Mouse (Mus musculus) forebrain, postnatal 0 days (tissue): ENCODE measurements around the gene Adprhl2. TPM values are rescaled to one million over a fixed set of nuclear protein-coding genes. Genes with fewer than 3 reads are reported as not detected.
A peak's percentile ranks its signal among the peaks of the same experiment; 100 is the strongest.

Experiments
- ATAC-seq: fragments of 200-750 bp; cut with Nextera tagmentation; 2 replicates; pipeline ENCODE4 v1.8.0; 2017; ENCODE audit warnings: mild to moderate bottlenecking, moderate library complexity
- DNase-seq: peaks from one replicate; pipeline ENCODE4 v3.0.0-alpha.2; 2015
- H3K27ac ChIP-seq: fragments of 300-500 bp; sonication (generic); 2 replicates; pipeline ENCODE4 v1.5.1; 2014; ENCODE audit warnings: low read depth, mild to moderate bottlenecking, antibody characterized with exemption, low read length, moderate library complexity, mixed read lengths
- H3K27me3 ChIP-seq: fragments of 300-500 bp; sonication (generic); 2 replicates; pipeline ENCODE4 v1.6.1; 2014; ENCODE audit warnings: mild to moderate bottlenecking, low read length, mixed read lengths; ENCODE audit not compliant: insufficient read depth
- H3K36me3 ChIP-seq: fragments of 300-500 bp; sonication (generic); 2 replicates; pipeline ENCODE4 v1.6.1; 2014; ENCODE audit warnings: mild to moderate bottlenecking, moderate library complexity; ENCODE audit not compliant: insufficient read depth
- H3K4me1 ChIP-seq: fragments of 300-500 bp; sonication (generic); 2 replicates; pipeline ENCODE4 v1.6.1; 2014; ENCODE audit warnings: antibody characterized with exemption; ENCODE audit not compliant: insufficient read depth
- H3K4me2 ChIP-seq: fragments of 300-500 bp; sonication (generic); 2 replicates; pipeline ENCODE4 v1.6.1; 2014; ENCODE audit warnings: low read depth, mild to moderate bottlenecking, moderate library complexity
- H3K4me3 ChIP-seq: fragments of 300-500 bp; sonication (generic); 2 replicates; pipeline ENCODE4 v1.5.1; 2014; ENCODE audit warnings: low read depth, low read length, mixed read lengths
- H3K9ac ChIP-seq: fragments of 300-500 bp; sonication (generic); 2 replicates; pipeline ENCODE4 v1.6.1; 2014; ENCODE audit warnings: mild to moderate bottlenecking
- H3K9me3 ChIP-seq: fragments of 300-500 bp; sonication (generic); 2 replicates; pipeline ENCODE4 v1.6.1; 2016; ENCODE audit warnings: low read length
- CTCF ChIP-seq: sonication (generic); IDR thresholded peaks from 2 replicates; pipeline ENCODE4 v1.5.1; 2016; ENCODE audit warnings: antibody characterized with exemption, control low read depth, low read depth
- WGBS: fragments of 180-500 bp; shearing (Covaris S2); extraction: QIAGEN DNeasy Blood & Tissue Kit; methylation state at CpG from one replicate; pipeline ENCODE4 v1.1.7; 2014; 5-methylcytosine and 5-hydroxymethylcytosine counted together
- polyA plus RNA-seq: library from polyadenylated mRNA; unstranded; fragments of >200 nt; fragmentation: Nextera tagmentation; extraction: Ambion mirVana; gene quantifications from 2 replicates; pipeline ENCODE4 v1.2.1, GENCODE M21; 2015
- total RNA-seq: library from RNA; depleted of rRNA; stranded (reverse); fragments of >200 nt; gene quantifications from 2 replicates; pipeline ENCODE4 v1.2.3, GENCODE M21; 2014

Adprhl2 gene
- total and polyA plus RNA-seq, 2 experiments from 2014 or later: 74.8 to 77.8 TPM

- WGBS: 27% methylated on average over 6 of the region's 6 CpGs
- H3K4me3 ChIP-seq: no peak overlapping the region
- H3K36me3 ChIP-seq: no peaks in the 10 kb centered on the region
- no peak overlapping the region for H3K27ac ChIP-seq
- no peak overlapping the region for H3K4me2 ChIP-seq
- ATAC-seq (no peak), DNase-seq (no peak)
- no peaks in the 10 kb centered on the region; the same call in 1 of the 2 replicates for H3K4me1 ChIP-seq
- H3K9ac ChIP-seq: no peak overlapping the region
- TF ChIP-seq CTCF: peak; percentile 17; the same call in 1 of the 2 replicates
- no peaks in the 10 kb centered on the region for H3K27me3 ChIP-seq
- no peaks in the 10 kb centered on the region for H3K9me3 ChIP-seq
Measured at GRCm38 (mm10) chr4:126326036-126326435, 4.5 kb upstream of the Adprhl2 start.

GRCm38 (mm10) chr4:126325281-126325861, 3.9 kb upstream of the Adprhl2 start, which contains the start of gene Tekt2:
Gene Tekt2 (minus strand): TSS chr4:126325688.
- ATAC-seq (no peak), DNase-seq (no peak)
- Histone ChIP-seq H3K4me1 (peaks cover 6% of the 10 kb centered on the region), H3K27ac (peak within 1 kb of the TSS; percentile 45; the same call in 1 of the 2 replicates), H3K4me2 (peak within 1 kb of the TSS; percentile 21; the same call in 1 of the 2 replicates), H3K9ac (no peak within 1 kb of the TSS; the same call in 1 of the 2 replicates), H3K4me3 (no peak within 1 kb of the TSS), H3K27me3 (no peaks in the 10 kb centered on the region), H3K9me3 (no peaks in the 10 kb centered on the region), H3K36me3 (no peaks in the 10 kb centered on the region)
- 12% methylated on average over 23 of the region's 23 CpGs for WGBS
- TF ChIP-seq CTCF: no peak

GRCm38 (mm10) chr4:126324861-126325260, 3.4 kb upstream of the Adprhl2 start:
- ATAC-seq (no peak), DNase-seq (peak; percentile 24)
- peak overlapping the region; percentile 21; the same call in 1 of the 2 replicates for H3K4me2 ChIP-seq
- no peaks in the 10 kb centered on the region; the same call in 1 of the 2 replicates for H3K36me3 ChIP-seq
- peaks cover 8% of the 10 kb centered on the region for H3K4me1 ChIP-seq
- TF ChIP-seq CTCF: no peak
- no peak overlapping the region; the same call in 1 of the 2 replicates for H3K9ac ChIP-seq
- H3K4me3 ChIP-seq: no peak overlapping the region
- no peaks in the 10 kb centered on the region for H3K27me3 ChIP-seq
- WGBS: 16% methylated on average over 13 of the region's 13 CpGs
- peak overlapping the region; percentile 45; the same call in 1 of the 2 replicates for H3K27ac ChIP-seq
- no peaks in the 10 kb centered on the region for H3K9me3 ChIP-seq

- ATAC-seq (no peak), DNase-seq (no peak)
- no peak overlapping the region for H3K4me3 ChIP-seq
- no peak overlapping the region for H3K4me2 ChIP-seq
- 96% methylated on average over 13 of the region's 13 CpGs for WGBS
- no peaks in the 10 kb centered on the region for H3K27me3 ChIP-seq
- H3K27ac ChIP-seq: no peak overlapping the region
- H3K36me3 ChIP-seq: peaks cover 11% of the 10 kb centered on the region
- no peaks in the 10 kb centered on the region for H3K9me3 ChIP-seq
- no peak for TF ChIP-seq CTCF
- no peak overlapping the region for H3K9ac ChIP-seq
- H3K4me1 ChIP-seq: peaks cover 8% of the 10 kb centered on the region
Measured at GRCm38 (mm10) chr4:126322646-126323045, 1.1 kb upstream of the Adprhl2 start.

GRCm38 (mm10) chr4:126321854-126322511, 480 bp upstream of the Adprhl2 start:
- ATAC-seq: no peak
- Histone ChIP-seq H3K4me1 (peaks cover 8% of the 10 kb centered on the region), H3K4me3 (peak overlapping the region; percentile 83), H3K4me2 (peak overlapping the region; percentile 47), H3K36me3 (peaks cover 18% of the 10 kb centered on the region), H3K9me3 (no peaks in the 10 kb centered on the region), H3K9ac (peak overlapping the region; percentile 25; the same call in 1 of the 2 replicates), H3K27me3 (no peaks in the 10 kb centered on the region), H3K27ac (no peak overlapping the region)
- no peak for TF ChIP-seq CTCF
- 58% methylated on average over 28 of the region's 28 CpGs for WGBS
- no peak for DNase-seq

- Histone ChIP-seq H3K9me3 (no peaks in the 10 kb centered on the region), H3K27ac (no peak overlapping the region), H3K4me3 (no peak overlapping the region), H3K4me1 (peaks cover 8% of the 10 kb centered on the region), H3K27me3 (no peaks in the 10 kb centered on the region), H3K4me2 (0 out of 2 replicates have a peak overlapping the region, but pooled peaks have one; percentile 89), H3K9ac (no peak overlapping the region), H3K36me3 (peaks cover 35% of the 10 kb centered on the region)
- no peak for TF ChIP-seq CTCF
- ATAC-seq (no peak), DNase-seq (no peak)
- WGBS: 88% methylated on average over 6 of the region's 6 CpGs
Measured at GRCm38 (mm10) chr4:126319806-126320205, 1.7 kb downstream of the Adprhl2 start.

- Histone ChIP-seq H3K4me1 (peaks cover 8% of the 10 kb centered on the region), H3K9me3 (no peaks in the 10 kb centered on the region), H3K4me3 (no peak overlapping the region), H3K4me2 (no peak overlapping the region), H3K27ac (no peak overlapping the region), H3K36me3 (peaks cover 35% of the 10 kb centered on the region), H3K27me3 (no peaks in the 10 kb centered on the region), H3K9ac (no peak overlapping the region)
- WGBS: 85% methylated on average over 13 of the region's 13 CpGs
- ATAC-seq (no peak), DNase-seq (no peak)
- no peak for TF ChIP-seq CTCF
Measured at GRCm38 (mm10) chr4:126316443-126317040, 5.0 kb downstream of the Adprhl2 start.
